Mouse (Mus musculus) forebrain, postnatal 0 days (tissue): ENCODE results near the gene Ints11. TPM values are rescaled to one million over a fixed set of nuclear protein-coding genes. Genes with fewer than 3 reads are reported as not detected.
A peak's percentile ranks its signal among the peaks of the same experiment; 100 is the strongest.

Experiments
- ATAC-seq: fragments of 200-750 bp; cut with Nextera tagmentation; 2 replicates; pipeline ENCODE4 v1.8.0; 2017; ENCODE audit warnings: mild to moderate bottlenecking, moderate library complexity
- DNase-seq: peaks from one replicate; pipeline ENCODE4 v3.0.0-alpha.2; 2015
- H3K27ac ChIP-seq: fragments of 300-500 bp; sonication (generic); 2 replicates; pipeline ENCODE4 v1.5.1; 2014; ENCODE audit warnings: low read depth, mild to moderate bottlenecking, antibody characterized with exemption, low read length, moderate library complexity, mixed read lengths
- H3K27me3 ChIP-seq: fragments of 300-500 bp; sonication (generic); 2 replicates; pipeline ENCODE4 v1.6.1; 2014; ENCODE audit warnings: mild to moderate bottlenecking, low read length, mixed read lengths; ENCODE audit not compliant: insufficient read depth
- H3K36me3 ChIP-seq: fragments of 300-500 bp; sonication (generic); 2 replicates; pipeline ENCODE4 v1.6.1; 2014; ENCODE audit warnings: mild to moderate bottlenecking, moderate library complexity; ENCODE audit not compliant: insufficient read depth
- H3K4me1 ChIP-seq: fragments of 300-500 bp; sonication (generic); 2 replicates; pipeline ENCODE4 v1.6.1; 2014; ENCODE audit warnings: antibody characterized with exemption; ENCODE audit not compliant: insufficient read depth
- H3K4me2 ChIP-seq: fragments of 300-500 bp; sonication (generic); 2 replicates; pipeline ENCODE4 v1.6.1; 2014; ENCODE audit warnings: low read depth, mild to moderate bottlenecking, moderate library complexity
- H3K4me3 ChIP-seq: fragments of 300-500 bp; sonication (generic); 2 replicates; pipeline ENCODE4 v1.5.1; 2014; ENCODE audit warnings: low read depth, low read length, mixed read lengths
- H3K9ac ChIP-seq: fragments of 300-500 bp; sonication (generic); 2 replicates; pipeline ENCODE4 v1.6.1; 2014; ENCODE audit warnings: mild to moderate bottlenecking
- H3K9me3 ChIP-seq: fragments of 300-500 bp; sonication (generic); 2 replicates; pipeline ENCODE4 v1.6.1; 2016; ENCODE audit warnings: low read length
- CTCF ChIP-seq: sonication (generic); IDR thresholded peaks from 2 replicates; pipeline ENCODE4 v1.5.1; 2016; ENCODE audit warnings: antibody characterized with exemption, control low read depth, low read depth
- whole genome bisulfite sequencing: fragments of 180-500 bp; shearing (Covaris S2); extraction: QIAGEN DNeasy Blood & Tissue Kit; methylation state at CpG from one replicate; pipeline ENCODE4 v1.1.7; 2014; 5-methylcytosine and 5-hydroxymethylcytosine counted together
- polyA plus RNA-seq: library from polyadenylated mRNA; unstranded; fragments of >200 nt; fragmentation: Nextera tagmentation; extraction: Ambion mirVana; gene quantifications from 2 replicates; pipeline ENCODE4 v1.2.1, GENCODE M21; 2015
- total RNA-seq: library from RNA; depleted of rRNA; stranded (reverse); fragments of >200 nt; gene quantifications from 2 replicates; pipeline ENCODE4 v1.2.3, GENCODE M21; 2014

The Ints11 gene
- total and polyA plus RNA-seq, 2 experiments from 2014 or later = 47.7 to 58.8 TPM

DNA sequence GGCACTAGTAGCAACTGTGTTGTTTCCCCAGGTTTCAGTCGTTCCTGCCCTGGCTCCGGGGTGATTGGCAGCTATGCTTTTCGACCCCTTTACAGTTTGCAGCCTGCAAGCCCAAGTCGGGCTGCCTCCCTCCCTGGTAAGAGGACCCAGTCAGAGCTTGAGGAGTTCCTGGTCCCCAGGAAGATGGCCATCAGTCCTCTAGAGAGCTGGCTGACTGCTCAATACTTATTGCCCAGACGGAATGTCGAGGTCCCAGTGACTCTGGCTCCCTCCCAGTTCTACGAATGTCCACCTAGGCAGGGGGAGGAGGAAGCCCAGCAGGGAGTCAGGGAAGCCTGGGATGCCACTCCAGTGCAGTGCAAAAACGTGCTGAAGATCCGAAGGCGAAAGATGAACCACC is 37.0 kb upstream of the Ints11 start:
- H3K9ac ChIP-seq = peak overlapping the region; percentile 69
- DNase-seq (no peak), ATAC-seq (no peak)
- TF ChIP-seq CTCF = no peak
- H3K36me3 ChIP-seq = peaks cover 7% of the 10 kb centered on the region; the same call in 1 of the 2 replicates
- H3K9me3 ChIP-seq = no peaks in the 10 kb centered on the region
- 0 out of 2 replicates have a peak, but pooled peaks cover 8% of the 10 kb centered on the region for H3K4me1 ChIP-seq
- H3K27ac ChIP-seq = no peak overlapping the region
- H3K4me2 ChIP-seq = peak overlapping the region; percentile 81
- no peaks in the 10 kb centered on the region for H3K27me3 ChIP-seq
- peak overlapping the region; percentile 71 for H3K4me3 ChIP-seq
- WGBS = 55% methylated on average over 10 of the region's 10 CpGs

GRCm38 (mm10) chr4:155833234-155833633 is 36.1 kb upstream of the Ints11 start:
- Histone ChIP-seq H3K9me3 (no peaks in the 10 kb centered on the region), H3K9ac (no peak overlapping the region), H3K27me3 (no peaks in the 10 kb centered on the region), H3K36me3 (peaks cover 7% of the 10 kb centered on the region; the same call in 1 of the 2 replicates), H3K27ac (no peak overlapping the region), H3K4me3 (no peak overlapping the region), H3K4me2 (no peak overlapping the region), H3K4me1 (0 out of 2 replicates have a peak, but pooled peaks cover 8% of the 10 kb centered on the region)
- ATAC-seq (no peak), DNase-seq (no peak)
- 87% methylated on average over 4 of the region's 4 CpGs for WGBS
- no peak for TF ChIP-seq CTCF

- Histone ChIP-seq H3K9me3 (no peaks in the 10 kb centered on the region), H3K27me3 (no peaks in the 10 kb centered on the region), H3K9ac (no peak overlapping the region), H3K36me3 (peaks cover 7% of the 10 kb centered on the region; the same call in 1 of the 2 replicates), H3K4me3 (no peak overlapping the region), H3K27ac (peak overlapping the region; percentile 15; the same call in 1 of the 2 replicates), H3K4me2 (no peak overlapping the region), H3K4me1 (0 out of 2 replicates have a peak, but pooled peaks cover 8% of the 10 kb centered on the region)
- TF ChIP-seq CTCF = peak; percentile 69
- ATAC-seq = peak; percentile 6
- 35% methylated on average over 2 of the region's 2 CpGs for WGBS
- peak; percentile 79 for DNase-seq
Measured at GRCm38 (mm10) chr4:155833836-155834235, 35.5 kb upstream of the Ints11 start.

DNA sequence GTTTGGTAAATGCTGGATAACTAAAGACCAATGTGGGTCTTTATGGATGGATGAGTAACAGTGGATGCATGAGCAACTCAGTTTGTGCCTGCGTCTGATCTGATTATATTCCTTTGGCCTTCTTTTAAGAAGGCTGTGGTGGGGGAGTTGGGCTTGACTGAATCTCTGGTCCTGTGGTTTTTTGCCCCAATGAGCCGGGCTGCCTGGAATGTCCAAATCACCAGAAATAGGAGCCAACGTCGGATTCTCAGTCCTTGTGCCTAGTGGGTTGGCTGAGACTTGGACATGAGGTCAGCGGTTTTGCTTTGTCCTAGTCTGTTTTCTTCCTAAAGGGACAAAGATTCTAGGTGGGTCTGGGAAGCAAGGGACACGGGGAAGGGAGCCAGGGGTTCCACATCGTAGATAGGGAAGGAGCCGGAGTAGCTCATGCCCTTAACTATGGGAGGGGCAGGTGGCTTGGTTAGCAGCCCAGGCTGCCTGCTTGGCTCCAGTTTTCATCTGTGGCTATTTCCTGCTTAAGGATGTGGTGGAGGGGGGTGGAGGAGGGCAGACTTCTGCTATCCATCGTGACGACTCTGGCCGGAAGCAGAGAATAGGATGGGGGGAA is 31.8 kb upstream of the Ints11 start:
- Histone ChIP-seq H3K9me3 (no peaks in the 10 kb centered on the region), H3K4me2 (no peak overlapping the region), H3K36me3 (peaks cover 9% of the 10 kb centered on the region; the same call in 1 of the 2 replicates), H3K27me3 (no peaks in the 10 kb centered on the region), H3K9ac (no peak overlapping the region), H3K27ac (no peak overlapping the region), H3K4me3 (no peak overlapping the region), H3K4me1 (0 out of 2 replicates have a peak, but pooled peaks cover 2% of the 10 kb centered on the region)
- no peak for DNase-seq
- no peak for ATAC-seq
- WGBS = 80% methylated on average over 11 of the region's 11 CpGs
- TF ChIP-seq CTCF = no peak

- no peaks in the 10 kb centered on the region for H3K4me1 ChIP-seq
- 59% methylated on average over 8 of the region's 8 CpGs for WGBS
- no peaks in the 10 kb centered on the region for H3K27me3 ChIP-seq
- DNase-seq = no peak
- H3K4me3 ChIP-seq = no peak overlapping the region
- H3K27ac ChIP-seq = 0 out of 2 replicates have a peak overlapping the region, but pooled peaks have one; percentile 15
- no peak overlapping the region for H3K9ac ChIP-seq
- ATAC-seq = no peak
- no peaks in the 10 kb centered on the region for H3K9me3 ChIP-seq
- H3K36me3 ChIP-seq = 0 out of 2 replicates have a peak, but pooled peaks cover 4% of the 10 kb centered on the region
- TF ChIP-seq CTCF = no peak
- H3K4me2 ChIP-seq = no peak overlapping the region
Measured at GRCm38 (mm10) chr4:155838187-155839153, 30.9 kb upstream of the Ints11 start.

DNA sequence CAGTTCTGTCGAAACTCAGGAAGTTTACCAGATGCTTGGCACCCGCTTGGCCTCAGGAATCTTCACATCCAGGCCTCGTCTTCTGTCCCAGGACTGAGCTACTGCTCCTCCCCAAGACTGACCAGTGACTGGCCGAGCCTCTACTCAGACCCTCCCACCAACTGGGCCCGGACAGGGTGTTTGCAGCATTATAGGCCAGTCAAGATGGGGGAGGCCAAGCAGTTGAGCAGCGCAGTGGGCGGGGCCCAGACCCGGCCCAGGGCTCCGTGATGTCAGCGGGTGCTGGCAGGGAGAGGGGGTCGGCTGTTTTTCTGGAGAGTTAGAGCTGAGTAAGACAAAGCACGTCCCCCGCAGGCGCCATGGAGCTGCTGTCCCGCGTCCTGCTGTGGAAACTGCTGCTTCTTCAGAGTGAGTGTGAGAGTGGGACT is 29.8 kb upstream of the Ints11 start, which contains the start of gene Mxra8:
TSS of gene Mxra8 (plus strand) at position 198 of the 428 bp plus-strand sequence.
- Histone ChIP-seq H3K4me2 (peak within 1 kb of the TSS; percentile 47), H3K9ac (0 out of 2 replicates have a peak within 1 kb of the TSS, but pooled peaks have one; percentile 10), H3K4me3 (peak within 1 kb of the TSS; percentile 16; the same call in 1 of the 2 replicates), H3K4me1 (no peaks in the 10 kb centered on the region), H3K27ac (peak within 1 kb of the TSS; percentile 40), H3K9me3 (no peaks in the 10 kb centered on the region), H3K36me3 (0 out of 2 replicates have a peak, but pooled peaks cover 4% of the 10 kb centered on the region), H3K27me3 (no peaks in the 10 kb centered on the region)
- ATAC-seq (peak; percentile 66), DNase-seq (peak; percentile 32)
- 7% methylated on average over 16 of the region's 16 CpGs for WGBS
- TF ChIP-seq CTCF = no peak
